Mouse (Mus musculus): ENCODE data around the gene Dstyk. TPM values are rescaled to one million over a fixed set of nuclear protein-coding genes. Genes with fewer than 3 reads are reported as not detected.
A peak's percentile ranks its signal among the peaks of the same experiment; 100 is the strongest.

The Dstyk gene
- polyA plus RNA-seq, 1 experiment from 2014 or later, result 11.3 TPM

DNA sequence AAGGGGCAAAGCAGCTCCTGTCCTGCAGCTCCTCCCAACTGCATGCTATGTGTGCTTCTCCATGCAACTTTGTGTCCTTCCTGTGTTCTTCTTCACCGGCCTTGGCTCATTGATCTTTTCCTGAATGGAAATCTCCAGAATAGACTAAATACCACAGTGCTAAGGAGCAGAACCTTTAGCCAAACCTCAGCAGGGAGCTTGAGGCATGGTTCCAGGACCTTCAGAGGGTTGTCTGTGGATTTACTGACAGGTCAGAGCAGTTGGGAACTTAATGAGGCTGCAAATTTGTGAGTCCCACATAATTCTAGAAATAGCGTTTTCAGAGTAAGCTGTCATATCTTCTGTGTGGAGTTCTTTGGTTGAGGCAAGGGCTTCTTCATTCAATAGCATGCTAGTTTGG, 83.2 kb downstream of the Dstyk start:
- no peak overlapping the region for H3K9ac ChIP-seq (replicated peaks)

DNA sequence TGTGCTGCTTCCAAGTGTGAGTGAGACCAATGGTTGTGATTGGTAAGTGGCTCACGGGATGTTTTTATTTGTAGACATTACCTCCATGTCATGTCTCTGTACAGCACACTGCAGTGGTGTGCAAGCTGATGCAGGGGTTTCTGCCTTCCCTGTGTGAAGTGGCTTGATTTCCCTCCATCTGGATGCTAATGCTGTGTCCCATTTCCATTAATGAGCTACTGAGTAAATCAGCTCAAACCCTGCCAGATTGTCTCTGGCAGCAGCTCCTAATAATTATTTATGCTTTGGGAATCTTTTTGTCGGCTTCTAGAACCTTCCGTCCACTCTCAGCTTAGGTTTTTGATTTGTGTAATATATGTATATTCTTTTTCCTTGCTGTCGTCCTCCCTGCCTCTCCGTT, 87.8 kb downstream of the Dstyk start:
- Histone ChIP-seq H3K27me3 (no peaks in the 10 kb centered on the region), H3K36me3 (peaks cover 66% of the 10 kb centered on the region), H3K4me2 (replicated peaks) (no peak overlapping the region), H3K9ac (replicated peaks) (no peak overlapping the region), H3K27ac (replicated peaks) (peak overlapping the region; percentile 42), H3K4me1 (0 out of 2 replicates have a peak, but pooled peaks cover 2% of the 10 kb centered on the region), H3K9me3 (no peaks in the 10 kb centered on the region), H3K4me3 (no peak overlapping the region)
- 72% methylated on average over 5 of the region's 5 CpGs for WGBS
- peak; percentile 47; the same call in 1 of the 2 replicates for ATAC-seq (replicated peaks)

More for the DNA sequence above, 83.2 kb downstream of the Dstyk start:
- H3K4me1 ChIP-seq, result no peaks in the 10 kb centered on the region
- H3K4me2 ChIP-seq (replicated peaks), result no peak overlapping the region
- no peaks in the 10 kb centered on the region for H3K27me3 ChIP-seq
- peaks cover 81% of the 10 kb centered on the region for H3K36me3 ChIP-seq
- no peaks in the 10 kb centered on the region for H3K9me3 ChIP-seq
- H3K4me3 ChIP-seq, result no peak overlapping the region
- no peak for ATAC-seq (replicated peaks)
- WGBS, result 97% methylated on average over 2 of the region's 2 CpGs
- H3K27ac ChIP-seq (replicated peaks), result no peak overlapping the region

DNA sequence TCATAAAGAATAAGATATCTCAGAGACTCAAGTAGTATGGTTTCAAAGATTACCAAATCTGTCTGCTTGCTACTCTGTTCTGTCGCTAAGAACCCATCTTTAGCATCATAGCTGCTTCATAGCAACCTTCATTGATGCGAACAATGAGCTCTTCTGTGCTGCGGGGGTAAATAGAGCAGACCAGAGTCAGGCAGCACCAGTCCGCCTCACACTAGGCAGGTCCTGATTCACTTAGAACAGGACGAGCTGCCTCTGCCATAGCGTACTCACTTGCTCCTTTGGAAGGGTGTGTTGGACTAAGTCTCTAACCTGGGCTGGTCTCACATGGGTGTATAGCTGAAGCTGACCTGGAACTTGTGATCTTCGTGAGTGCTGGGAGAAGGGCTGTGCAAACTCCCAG, 88.7 kb downstream of the Dstyk start, which contains the start of gene Tmem81:
TSS of gene Tmem81 (plus strand) at position 173 of the 400 bp plus-strand sequence.
- no peak for ATAC-seq (replicated peaks)
- Histone ChIP-seq H3K4me2 (replicated peaks) (no peak within 1 kb of the TSS), H3K4me1 (0 out of 2 replicates have a peak, but pooled peaks cover 2% of the 10 kb centered on the region), H3K27me3 (no peaks in the 10 kb centered on the region), H3K9me3 (no peaks in the 10 kb centered on the region), H3K9ac (replicated peaks) (no peak within 1 kb of the TSS), H3K36me3 (peaks cover 57% of the 10 kb centered on the region), H3K4me3 (no peak within 1 kb of the TSS), H3K27ac (replicated peaks) (peak within 1 kb of the TSS; percentile 42)
- WGBS, result 85% methylated on average over 7 of the region's 7 CpGs

DNA sequence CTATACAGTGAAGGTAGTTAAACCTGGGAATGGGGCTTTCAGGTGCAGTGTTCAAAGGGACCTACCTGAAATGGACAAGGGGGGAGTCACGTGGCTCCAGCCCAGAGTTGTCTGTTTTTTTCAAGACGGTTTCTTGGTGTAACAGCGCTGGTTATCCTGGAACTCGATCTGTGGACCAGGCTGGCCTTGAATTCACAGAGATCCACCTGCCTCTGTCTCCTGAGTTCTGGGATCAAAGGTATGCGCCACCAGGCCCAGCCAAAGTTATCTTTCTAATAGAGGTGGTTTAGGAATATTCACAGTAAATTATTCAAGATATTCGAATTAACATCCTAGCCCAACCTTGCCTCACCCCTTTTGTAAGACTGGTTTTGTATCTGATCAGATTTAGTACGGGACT, 89.3 kb downstream of the Dstyk start:
- Histone ChIP-seq H3K4me1 (peaks cover 4% of the 10 kb centered on the region; the same call in 1 of the 2 replicates), H3K27ac (replicated peaks) (no peak overlapping the region), H3K4me3 (no peak overlapping the region), H3K9me3 (no peaks in the 10 kb centered on the region), H3K4me2 (replicated peaks) (no peak overlapping the region), H3K27me3 (no peaks in the 10 kb centered on the region), H3K9ac (replicated peaks) (no peak overlapping the region), H3K36me3 (peaks cover 51% of the 10 kb centered on the region)
- no peak for ATAC-seq (replicated peaks)
- 95% methylated on average over 7 of the region's 7 CpGs for WGBS

DNA sequence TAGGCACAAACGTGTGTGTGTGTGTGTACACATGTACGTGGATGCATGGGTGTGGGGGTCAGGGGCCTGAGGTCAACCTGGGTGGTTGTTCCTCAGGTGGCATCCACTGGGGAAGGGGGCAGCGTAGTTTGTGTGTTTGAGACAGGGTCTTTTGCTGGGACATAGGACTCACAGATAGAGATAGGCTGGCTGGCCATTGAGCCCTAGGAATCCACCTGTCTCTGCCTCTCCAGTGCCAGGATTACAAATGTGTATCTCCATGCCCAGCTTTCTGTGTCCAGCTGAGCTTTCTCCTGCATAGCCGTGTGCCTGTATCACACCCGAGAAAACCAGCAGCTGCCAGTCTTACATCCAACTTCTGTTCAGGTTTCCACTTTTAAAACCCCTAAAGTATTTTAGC, 92.4 kb downstream of the Dstyk start:
- Histone ChIP-seq H3K4me3 (no peak overlapping the region), H3K27me3 (no peaks in the 10 kb centered on the region), H3K4me1 (peaks cover 5% of the 10 kb centered on the region; the same call in 1 of the 2 replicates), H3K27ac (replicated peaks) (peak overlapping the region; percentile 55), H3K9me3 (no peaks in the 10 kb centered on the region), H3K36me3 (peaks cover 28% of the 10 kb centered on the region; the same call in 1 of the 2 replicates), H3K9ac (replicated peaks) (no peak overlapping the region), H3K4me2 (replicated peaks) (no peak overlapping the region)
- no peak for ATAC-seq (replicated peaks)
- WGBS, result 88% methylated on average over 5 of the region's 5 CpGs

DNA sequence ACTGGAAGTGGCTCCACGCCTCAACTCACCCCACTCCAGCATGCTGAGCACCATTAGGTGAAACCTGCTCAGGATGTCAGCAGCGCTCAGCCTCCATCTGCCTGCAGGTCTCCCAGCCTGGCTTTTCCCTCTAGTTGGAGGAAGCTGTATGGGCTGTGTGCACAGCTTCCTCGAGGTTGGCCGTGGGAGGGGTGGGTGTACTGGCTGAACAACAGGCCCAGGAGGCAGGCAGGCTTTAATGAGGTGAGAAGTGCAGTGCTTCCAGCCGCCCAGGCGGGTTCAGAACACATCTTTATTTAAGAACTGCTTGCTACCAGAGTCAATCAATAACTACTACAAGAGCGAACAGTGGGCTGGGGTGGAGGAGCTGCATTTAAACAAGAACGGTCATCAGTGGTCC, 94.2 kb downstream of the Dstyk start:
- 61% methylated on average over 8 of the region's 8 CpGs for WGBS
- Histone ChIP-seq H3K36me3 (peaks cover 23% of the 10 kb centered on the region), H3K27me3 (no peaks in the 10 kb centered on the region), H3K4me2 (replicated peaks) (no peak overlapping the region), H3K9me3 (no peaks in the 10 kb centered on the region), H3K4me1 (peaks cover 5% of the 10 kb centered on the region; the same call in 1 of the 2 replicates), H3K4me3 (no peak overlapping the region), H3K9ac (replicated peaks) (no peak overlapping the region), H3K27ac (replicated peaks) (peak overlapping the region; percentile 55)
- ATAC-seq (replicated peaks), result no peak

DNA sequence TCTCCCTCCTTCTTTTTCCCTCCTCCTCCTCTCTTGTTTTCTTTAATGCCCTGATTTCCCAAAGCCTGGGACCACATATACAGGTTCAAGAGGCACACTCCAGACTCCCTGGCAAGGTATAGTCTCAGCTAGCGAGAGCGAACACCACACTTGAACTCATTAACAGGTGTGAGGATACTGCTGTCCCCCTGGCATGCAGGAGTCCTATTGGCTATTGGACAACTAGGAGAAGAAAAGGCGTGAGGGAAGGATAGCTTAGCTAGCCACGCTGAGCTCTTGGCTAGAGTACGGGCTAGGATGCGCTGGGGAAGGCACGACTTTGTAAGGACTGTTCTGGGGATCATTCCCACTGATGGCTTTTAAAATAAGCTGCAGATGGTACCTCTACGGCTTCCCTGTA, 94.8 kb downstream of the Dstyk start:
- Histone ChIP-seq H3K4me1 (peaks cover 5% of the 10 kb centered on the region; the same call in 1 of the 2 replicates), H3K9me3 (no peaks in the 10 kb centered on the region), H3K4me3 (no peak overlapping the region), H3K36me3 (peaks cover 24% of the 10 kb centered on the region), H3K27me3 (no peaks in the 10 kb centered on the region), H3K9ac (replicated peaks) (no peak overlapping the region), H3K4me2 (replicated peaks) (no peak overlapping the region), H3K27ac (replicated peaks) (0 out of 2 replicates have a peak overlapping the region, but pooled peaks have one; percentile 17)
- no peak for ATAC-seq (replicated peaks)
- 78% methylated on average over 8 of the region's 8 CpGs for WGBS

DNA sequence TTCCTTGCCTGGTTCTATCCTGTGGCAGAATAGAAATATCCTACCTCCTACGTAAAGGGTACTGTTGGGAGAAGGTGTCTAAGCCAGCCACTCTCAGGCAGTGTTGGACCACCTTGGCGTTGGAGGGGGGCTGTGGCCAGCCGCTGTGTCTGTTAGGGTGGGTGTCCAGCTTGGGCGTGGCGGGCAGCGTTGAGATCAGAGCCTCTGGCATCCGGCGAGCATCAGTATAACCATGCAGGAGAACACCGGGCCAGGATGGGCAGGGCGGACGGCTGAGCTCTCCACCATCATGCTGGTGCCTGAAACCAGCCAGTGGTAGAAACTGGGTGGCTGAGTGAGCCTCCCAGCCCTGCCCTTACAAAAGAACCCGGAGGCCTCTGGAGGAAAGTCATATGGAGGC, 98.0 kb downstream of the Dstyk start:
- WGBS, result 90% methylated on average over 12 of the region's 12 CpGs
- no peak overlapping the region for H3K27ac ChIP-seq (replicated peaks)
- no peak overlapping the region for H3K4me3 ChIP-seq
- no peak overlapping the region for H3K9ac ChIP-seq (replicated peaks)
- peaks cover 34% of the 10 kb centered on the region for H3K36me3 ChIP-seq
- H3K27me3 ChIP-seq, result no peaks in the 10 kb centered on the region
- no peaks in the 10 kb centered on the region for H3K9me3 ChIP-seq
- H3K4me1 ChIP-seq, result peaks cover 3% of the 10 kb centered on the region; the same call in 1 of the 2 replicates
- H3K4me2 ChIP-seq (replicated peaks), result no peak overlapping the region
- no peak for ATAC-seq (replicated peaks)

Other genes with a start within 250 kb of the Dstyk start
- gene Lemd1, start 226.1 kb upstream of the Dstyk start, polyA plus RNA-seq (2015; fragmentation: Nextera tagmentation; extraction: Ambion mirVana), result 13.9 and 16.2 TPM in 2 replicates
- 2.5 and 2.8 TPM in 2 replicates for gene AC124108.1, start 226.1 kb upstream of the Dstyk start, polyA plus RNA-seq (2015; fragmentation: Nextera tagmentation; extraction: Ambion mirVana)
- gene Gm10188, start 187.8 kb upstream of the Dstyk start, polyA plus RNA-seq (2015; fragmentation: Nextera tagmentation; extraction: Ambion mirVana), result 0.56 and 0.60 TPM in 2 replicates
- gene Klhdc8a, start 118.9 kb upstream of the Dstyk start, polyA plus RNA-seq (2015; fragmentation: Nextera tagmentation; extraction: Ambion mirVana), result 2.4 and 3.1 TPM in 2 replicates
- gene Nuak2, start 101.4 kb upstream of the Dstyk start, polyA plus RNA-seq (2015; fragmentation: Nextera tagmentation; extraction: Ambion mirVana), result 15.9 and 16.5 TPM in 2 replicates
- 33.1 and 33.3 TPM in 2 replicates for gene Tmcc2, start 26.3 kb upstream of the Dstyk start, polyA plus RNA-seq (2015; fragmentation: Nextera tagmentation; extraction: Ambion mirVana)
- 54.9 and 55.5 TPM in 2 replicates for gene Rbbp5, start 59.8 kb downstream of the Dstyk start, polyA plus RNA-seq (2015; fragmentation: Nextera tagmentation; extraction: Ambion mirVana)
- gene Tmem81, start 88.7 kb downstream of the Dstyk start, polyA plus RNA-seq (2015; fragmentation: Nextera tagmentation; extraction: Ambion mirVana), result 1.3 and 1.5 TPM in 2 replicates
- 117 and 137 TPM in 2 replicates for gene Cntn2, start 125.7 kb downstream of the Dstyk start, polyA plus RNA-seq (2015; fragmentation: Nextera tagmentation; extraction: Ambion mirVana)

Measured in forebrain, embryonic 15.5 days (tissue).